Mouse (Mus musculus) liver, embryonic 14.5 days (tissue): Measurements from ENCODE around the gene Rmdn2.

Experiments
- CTCF ChIP-seq: IDR thresholded peaks from 2 replicates; pipeline ENCODE4 v1.5.1; 2016; ENCODE audit warnings: antibody characterized with exemption, low read depth, control low read depth
- EP300 ChIP-seq: IDR thresholded peaks from 2 replicates; pipeline ENCODE4 v1.6.1; 2016; ENCODE audit warnings: antibody characterized with exemption, low read depth

GRCm38 (mm10) chr17:79623841-79624240, 12.2 kb downstream of the Rmdn2 start:
- TF ChIP-seq CTCF (no peak), EP300 (no peak)
